8 mouse cellular contexts compared by ENCODE assay signal in genomic region chr8:123859648-123860259, GRCm38 (mm10). TPM values are rescaled to one million over a fixed set of nuclear protein-coding genes. Genes with fewer than 3 reads are reported as not detected.
A peak's percentile ranks its signal among the peaks of the same experiment; 100 is the strongest.
DNase-seq lines count a peak whose midpoint lies in the region; ATAC-seq lines count a peak whose summit lies in the region.

TSS of gene Ccsap (minus strand) at chr8:123860209.

- peaks cover 10% of the 10 kb centered on the region; the same call in 1 of the 2 replicates for H3K4me1 ChIP-seq in intestine, embryonic 15.5 days (replicated peaks)
- H3K4me1 ChIP-seq in midbrain, embryonic 14.5 days (ENCODE audit: control insufficient read depth, insufficient read depth, low read length): peaks cover 6% of the 10 kb centered on the region; the same call in 1 of the 2 replicates
- H3K4me1 ChIP-seq in stomach, embryonic 16.5 days (ENCODE audit: control insufficient read depth, insufficient read depth, low read length): peaks cover 6% of the 10 kb centered on the region; the same call in 1 of the 2 replicates

- peak within 1 kb of the TSS; percentile 97 for H3K4me3 ChIP-seq in intestine, embryonic 15.5 days (replicated peaks)
- peak within 1 kb of the TSS; percentile 78 for H3K4me3 ChIP-seq in midbrain, embryonic 14.5 days (replicated peaks; ENCODE audit: low read depth, low read length)
- H3K4me3 ChIP-seq in stomach, embryonic 16.5 days (replicated peaks; ENCODE audit: low read length): peak within 1 kb of the TSS; percentile 90

- H3K27ac ChIP-seq in intestine, embryonic 15.5 days: peak within 1 kb of the TSS; percentile 73
- peak within 1 kb of the TSS; percentile 83 for H3K27ac ChIP-seq in midbrain, embryonic 14.5 days (replicated peaks; ENCODE audit: low read depth, low read length)
- peak within 1 kb of the TSS; percentile 24; the same call in 1 of the 2 replicates for H3K27ac ChIP-seq in stomach, embryonic 16.5 days (ENCODE audit: low read length)

- no peaks in the 10 kb centered on the region for H3K36me3 ChIP-seq in intestine, embryonic 15.5 days
- no peaks in the 10 kb centered on the region for H3K36me3 ChIP-seq in midbrain, embryonic 14.5 days (ENCODE audit: control insufficient read depth, insufficient read depth, low read length)
- H3K36me3 ChIP-seq in stomach, embryonic 16.5 days (ENCODE audit: control insufficient read depth, insufficient read depth, low read length): no peaks in the 10 kb centered on the region

- peak within 1 kb of the TSS; percentile 87 for H3K9ac ChIP-seq in intestine, embryonic 15.5 days
- peak within 1 kb of the TSS; percentile 84 for H3K9ac ChIP-seq in midbrain, embryonic 14.5 days (replicated peaks; ENCODE audit: low read length)
- peak within 1 kb of the TSS; percentile 81 for H3K9ac ChIP-seq in stomach, embryonic 16.5 days (ENCODE audit: low read length)

- H3K27me3 ChIP-seq in intestine, embryonic 15.5 days (replicated peaks): peaks cover 10% of the 10 kb centered on the region
- H3K27me3 ChIP-seq in midbrain, embryonic 14.5 days (ENCODE audit: control insufficient read depth, insufficient read depth, low read length): 0 out of 2 replicates have a peak, but pooled peaks cover 4% of the 10 kb centered on the region
- no peaks in the 10 kb centered on the region for H3K27me3 ChIP-seq in stomach, embryonic 16.5 days (ENCODE audit: control insufficient read depth, insufficient read depth, low read length)

- ATAC-seq in intestine, embryonic 15.5 days: peak; percentile 71
- peak; percentile 64 for ATAC-seq in midbrain, embryonic 14.5 days (ENCODE audit: low FRiP score, low TSS enrichment)
- ATAC-seq in stomach, embryonic 16.5 days (ENCODE audit: insufficient read depth, low FRiP score): peak; percentile 63; the same call in 1 of the 2 replicates

- H3K9me3 ChIP-seq in intestine, embryonic 15.5 days: no peaks in the 10 kb centered on the region
- H3K9me3 ChIP-seq in midbrain, embryonic 14.5 days (ENCODE audit: control insufficient read depth, low read length): no peaks in the 10 kb centered on the region
- H3K9me3 ChIP-seq in stomach, embryonic 16.5 days (replicated peaks; ENCODE audit: control insufficient read depth, low read length): no peaks in the 10 kb centered on the region

- peak; percentile 67 for DNase-seq in embryo, embryonic 11 days
- no peak for DNase-seq in embryo, embryonic 10.5 days (ENCODE audit: low spot score)
- DNase-seq in adrenal gland, postnatal 25 days: peak; percentile 58
- peak in 1 of 2 experiments; percentile 72 for DNase-seq in frontal cortex, adult 2 months (ENCODE audit: extremely low spot score in 1 of 2, low spot score in 1 of 2)
- peak; percentile 68 for DNase-seq in liver
- no peak for DNase-seq in midbrain, embryonic 14.5 days

- peak within 1 kb of the TSS; percentile 98 for H3K4me2 ChIP-seq in intestine, embryonic 15.5 days (replicated peaks)
- H3K4me2 ChIP-seq in midbrain, embryonic 14.5 days (ENCODE audit: low read length): peak within 1 kb of the TSS; percentile 85
- H3K4me2 ChIP-seq in stomach, embryonic 16.5 days (ENCODE audit: low read depth, low read length): peak within 1 kb of the TSS; percentile 96

- WGBS in intestine, embryonic 15.5 days: 1% methylated on average over 48 of the region's 48 CpGs
- 1% methylated on average over 48 of the region's 48 CpGs for WGBS in midbrain, embryonic 14.5 days
- WGBS in stomach, embryonic 16.5 days: under 1% methylated on average over 48 of the region's 48 CpGs

RNA-seq across cellular contexts. Expression of gene Ccsap, which starts in this region (rescaled TPM):
- total RNA-seq in adrenal gland, postnatal 25 days (2021): 2.7 and 4.4 TPM in 2 replicates
- 59.0 and 63.9 TPM in 2 replicates for polyA plus RNA-seq in frontal cortex, adult 2 months (2012; rRNA removed)
- 3.4 and 3.6 TPM in 2 replicates for polyA plus RNA-seq in intestine, embryonic 15.5 days (2015; fragmentation: Nextera tagmentation; extraction: Ambion mirVana)
- 4.5 and 4.6 TPM in 2 replicates for polyA plus RNA-seq in midbrain, embryonic 14.5 days (2014; fragmentation: Nextera tagmentation; extraction: Ambion mirVana)
- 1.5 and 2.1 TPM in 2 replicates for polyA plus RNA-seq in stomach, embryonic 16.5 days (2015; fragmentation: Nextera tagmentation; extraction: Ambion mirVana)

Comparison
In these comparisons a context has a peak if more than half of its experiments do, and no peak if none do; other contexts are left out.
1. RNA of gene Ccsap (polyA plus RNA-seq): 59.0 to 63.9 TPM in frontal cortex, adult 2 months; 4.5 to 4.6 TPM in midbrain, embryonic 14.5 days, 3.4 to 3.6 TPM in intestine, embryonic 15.5 days and 1.5 to 2.1 TPM in stomach, embryonic 16.5 days; every median in the first group is over 10 times any median in the second.
2. DNase-seq: peak in embryo, embryonic 11 days (single experiment), adrenal gland, postnatal 25 days (single experiment) and liver (single experiment); none in embryo, embryonic 10.5 days (single experiment) and midbrain, embryonic 14.5 days (single experiment).
3. H3K27ac ChIP-seq: peak in every context shown above with its lines; median percentile 83 in midbrain, embryonic 14.5 days; 73 in intestine, embryonic 15.5 days; 24 in stomach, embryonic 16.5 days.
4. Peak in every context shown above with its lines, with median percentiles within 50 percentile points of each other: ATAC-seq, H3K4me2 ChIP-seq, H3K4me3 ChIP-seq and H3K9ac ChIP-seq.